Mouse (Mus musculus) spleen, postnatal 36 days (tissue): Measurements from ENCODE around the gene Ush1c.

Source experiments
- DNase-seq, 2 experiments: peaks; one replicate each; pipeline ENCODE4 v3.0.0; 2022; ENCODE audit warnings: low spot score in 2 of 2, mixed read lengths in 1 of 2

Ush1c gene

DNA sequence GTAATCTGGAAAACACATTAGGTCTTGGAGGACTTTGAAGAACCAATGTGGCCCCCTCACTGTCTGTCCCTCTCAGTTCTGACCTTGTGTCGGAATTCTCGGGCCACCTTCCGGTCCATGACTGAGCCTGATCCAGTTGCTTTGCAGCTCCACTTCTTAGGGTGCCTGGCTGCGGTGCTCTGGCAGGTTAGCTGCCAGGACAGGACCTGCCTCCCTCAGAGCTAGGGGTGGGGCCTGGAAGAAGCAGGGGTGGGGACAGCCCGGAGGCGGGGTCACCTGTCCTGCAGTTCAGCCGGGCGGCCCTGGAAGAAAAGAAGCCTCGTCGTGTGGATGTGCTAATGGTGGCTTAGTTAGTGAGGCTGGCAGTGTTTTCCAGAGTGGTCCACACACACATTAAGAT is at the start of gene Ush1c:
Ush1c (minus strand) TSS at position 158 of the 400 bp plus-strand sequence.
- no peak for DNase-seq

DNA sequence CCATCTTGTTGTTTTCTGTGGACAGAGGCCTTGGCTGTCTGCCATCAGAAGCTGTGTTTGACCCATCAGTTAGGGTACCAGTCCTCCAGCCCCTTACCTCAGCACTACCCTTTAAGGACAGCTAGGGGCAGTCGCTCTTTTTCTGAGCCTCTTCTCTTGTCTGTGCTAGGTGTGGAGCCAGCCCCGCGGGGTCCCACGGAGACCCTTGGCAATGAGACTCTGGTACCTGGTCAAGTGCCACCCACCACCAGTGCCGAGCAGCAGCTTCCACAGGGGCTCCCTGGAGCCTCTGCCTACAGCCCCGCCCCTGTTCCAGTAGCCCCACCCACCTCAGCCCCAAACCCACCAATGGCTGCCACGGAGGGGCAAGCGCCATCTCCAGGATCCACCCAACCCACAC is 48.7 kb upstream of the Ush1c start:
- DNase-seq = no peak

DNA sequence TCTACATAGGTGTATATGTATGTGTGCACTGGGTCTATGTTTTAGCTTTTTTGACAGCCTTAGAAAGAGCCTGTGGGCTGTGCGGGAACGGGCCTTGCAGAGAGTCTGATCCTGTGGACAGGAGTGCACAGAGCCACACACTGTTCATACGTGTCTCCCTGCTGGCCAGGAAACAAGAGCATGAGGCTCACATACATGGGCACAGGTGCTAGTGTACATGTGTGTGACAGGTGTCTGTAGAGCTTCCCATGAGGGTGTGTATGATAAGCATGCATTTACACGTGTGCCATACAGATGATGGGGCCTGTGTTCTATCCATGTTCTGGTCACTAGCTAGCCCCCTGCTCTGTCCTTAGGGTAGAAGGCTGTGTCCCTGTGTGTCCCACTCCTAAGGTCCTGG is 48.1 kb upstream of the Ush1c start:
- no peak for DNase-seq

DNA sequence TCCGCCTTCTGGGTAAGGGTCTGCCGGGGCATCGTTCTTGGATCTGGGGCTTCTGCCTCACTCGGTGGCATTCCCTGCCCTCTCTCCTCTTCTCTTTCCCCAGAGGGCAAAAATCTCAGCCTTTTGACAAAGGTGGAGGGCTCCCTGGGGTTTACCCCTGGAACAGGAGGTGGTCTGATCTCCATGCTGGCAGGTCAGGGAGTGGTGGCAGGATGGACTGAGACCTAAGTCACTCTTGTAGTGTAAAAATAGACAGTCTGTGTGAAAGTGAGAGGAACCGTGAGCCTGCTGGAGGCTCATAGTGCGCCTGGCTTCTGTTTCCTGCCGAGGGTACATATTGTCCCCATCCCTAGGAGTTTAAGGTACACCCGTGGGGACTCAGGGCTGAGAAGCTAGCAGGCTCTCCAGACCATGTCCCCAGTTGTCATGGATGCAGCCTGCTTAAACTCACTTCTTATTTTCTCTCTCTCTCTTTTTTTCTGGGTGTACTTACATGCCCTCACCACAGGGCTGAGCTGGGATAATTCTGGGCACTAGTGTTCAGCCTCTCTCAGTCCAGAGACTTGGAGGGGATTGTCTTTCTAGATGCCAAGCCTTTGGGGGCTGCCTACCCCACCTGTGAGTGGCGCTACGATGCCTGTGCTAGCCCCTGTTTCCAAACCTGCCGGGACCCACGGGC is 47.0 kb upstream of the Ush1c start:
- DNase-seq = no peak

DNA sequence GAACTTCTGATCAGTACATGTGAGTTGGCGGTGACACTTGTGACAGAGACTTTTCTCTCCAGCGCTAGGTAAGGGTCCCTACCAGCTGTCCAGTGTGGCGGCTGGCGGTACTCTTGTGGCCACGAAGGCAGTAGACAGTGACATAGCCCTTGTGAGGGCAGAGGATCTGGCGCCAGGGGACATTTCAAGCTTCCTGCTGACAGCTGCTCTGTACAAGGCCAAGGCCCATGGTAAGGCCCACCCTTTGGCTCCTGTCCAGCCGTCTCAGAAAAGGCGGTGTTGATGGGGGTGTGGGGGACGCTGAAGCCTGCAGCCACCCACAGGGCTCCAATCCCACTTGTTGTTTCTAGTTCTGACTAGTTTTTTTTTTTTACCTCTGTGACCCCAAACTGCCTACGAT is 45.4 kb upstream of the Ush1c start:
- peak in 1 of 2 experiments; percentile 4 for DNase-seq

DNA sequence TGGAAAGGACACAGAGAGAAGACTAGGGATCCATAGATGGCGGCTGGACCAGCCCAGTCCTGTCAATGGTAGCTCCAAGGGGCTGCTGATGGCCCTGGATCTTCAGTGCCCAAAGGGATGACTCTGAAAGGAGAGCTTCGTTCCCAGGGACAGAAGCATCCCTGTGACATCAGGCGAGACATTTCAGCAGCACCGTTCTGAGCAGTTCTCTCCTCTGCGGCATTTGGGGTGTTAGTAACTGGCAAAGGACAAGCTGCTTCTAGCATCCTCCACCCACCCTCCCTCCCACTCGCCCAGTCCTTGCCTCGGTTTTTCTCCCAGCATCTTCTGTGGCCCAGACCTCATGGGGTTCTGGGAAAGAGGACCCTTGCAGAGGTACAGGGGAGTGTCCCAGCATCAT is 44.0 kb upstream of the Ush1c start:
- DNase-seq = no peak

DNA sequence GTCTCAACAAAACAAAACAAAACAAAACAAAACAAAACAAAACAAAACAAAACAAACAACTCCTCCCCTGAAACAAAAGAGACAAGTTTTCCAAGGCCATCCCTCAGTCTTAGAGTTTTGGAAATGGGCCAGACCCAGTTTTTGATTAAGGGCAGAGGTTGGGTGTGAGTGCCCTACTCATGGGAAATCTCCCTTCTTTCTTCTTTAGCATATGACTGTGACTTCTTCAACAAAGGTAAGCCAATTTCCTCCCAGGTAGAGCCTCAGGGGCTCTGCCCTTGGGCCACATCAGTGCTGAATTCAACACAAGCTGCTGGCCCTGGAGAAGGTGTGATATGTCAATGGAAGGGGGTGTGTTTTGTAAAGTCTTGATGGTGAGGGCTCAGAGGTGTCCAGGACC is 42.6 kb upstream of the Ush1c start:
- no peak for DNase-seq

DNA sequence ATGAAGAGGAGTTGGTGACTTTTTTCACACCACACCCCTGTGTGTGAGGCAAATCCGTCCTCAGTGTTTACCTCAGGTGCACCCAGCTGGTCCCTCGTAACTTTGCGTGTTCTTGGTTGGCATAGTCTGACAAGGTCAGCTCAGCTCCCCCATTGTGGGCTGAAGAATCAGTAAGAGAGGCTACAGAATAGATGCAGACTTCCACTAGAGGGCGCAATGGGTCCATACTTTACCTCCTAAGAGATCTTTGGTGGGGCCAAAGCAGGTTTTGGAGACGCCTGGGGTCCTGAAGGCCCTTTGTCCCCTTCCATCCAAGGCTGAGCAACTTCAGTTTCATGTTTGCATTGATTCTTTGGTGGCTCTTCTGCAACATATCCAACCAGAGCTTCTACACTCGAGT is 41.6 kb upstream of the Ush1c start:
- peak; percentile 19 to 29 for DNase-seq

DNA sequence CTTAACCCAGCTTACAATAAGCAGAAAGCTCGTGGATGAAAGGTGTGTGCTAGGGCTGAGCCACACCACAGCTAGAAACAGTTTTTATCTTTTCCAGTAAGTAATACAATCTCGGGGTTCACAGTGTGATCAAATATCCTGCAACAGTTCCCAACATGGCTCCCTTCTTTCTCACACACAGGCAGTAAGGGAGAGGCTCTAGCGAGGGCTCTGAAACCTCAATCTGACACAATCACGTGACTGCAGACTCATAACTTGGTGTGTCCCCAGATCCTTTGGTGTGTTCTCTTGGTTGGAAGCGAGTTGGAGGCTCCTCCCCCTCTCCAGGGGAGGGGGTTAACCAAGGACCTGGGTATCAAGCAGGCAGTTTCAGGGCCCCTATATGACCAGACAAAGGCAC is 37.9 kb upstream of the Ush1c start:
- no peak for DNase-seq

DNA sequence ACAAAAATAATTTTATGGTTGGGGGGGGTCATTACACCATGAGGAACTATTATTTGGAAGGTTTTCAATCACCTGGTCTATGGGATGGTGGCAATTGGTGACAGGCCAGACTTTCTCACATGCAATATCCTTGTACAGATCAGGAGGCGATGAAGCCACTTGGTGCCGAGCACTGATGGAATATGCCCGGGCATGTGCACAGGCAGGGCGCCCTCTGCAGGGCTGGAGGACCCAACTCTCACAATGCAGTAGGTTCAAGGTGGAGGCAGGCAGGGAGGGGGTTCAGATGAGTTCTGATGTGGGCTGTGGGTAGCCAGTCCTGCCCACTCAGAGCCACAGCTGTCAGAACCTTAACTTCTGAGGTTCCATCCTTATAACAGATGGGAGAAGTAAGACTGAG is 13.5 kb upstream of the Ush1c start:
- DNase-seq = no peak

DNA sequence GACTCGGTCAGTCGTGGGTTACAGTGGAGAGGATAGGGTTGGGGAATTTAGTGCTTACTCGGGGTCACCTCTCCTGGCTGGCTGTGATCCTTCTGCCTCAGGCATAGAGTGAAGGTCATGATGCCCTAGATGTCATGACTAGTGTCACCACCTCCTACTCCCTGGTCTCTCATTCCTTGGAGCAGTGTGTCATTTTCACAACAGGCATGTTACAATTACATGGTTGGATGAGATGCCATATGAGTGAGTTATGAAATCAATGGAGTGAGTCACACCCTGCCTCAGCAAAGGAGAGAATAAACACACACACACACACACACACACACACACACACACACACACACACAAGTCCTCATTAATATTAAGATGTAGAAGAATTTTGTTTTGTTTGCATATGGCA is 9.3 kb upstream of the Ush1c start:
- no peak for DNase-seq

DNA sequence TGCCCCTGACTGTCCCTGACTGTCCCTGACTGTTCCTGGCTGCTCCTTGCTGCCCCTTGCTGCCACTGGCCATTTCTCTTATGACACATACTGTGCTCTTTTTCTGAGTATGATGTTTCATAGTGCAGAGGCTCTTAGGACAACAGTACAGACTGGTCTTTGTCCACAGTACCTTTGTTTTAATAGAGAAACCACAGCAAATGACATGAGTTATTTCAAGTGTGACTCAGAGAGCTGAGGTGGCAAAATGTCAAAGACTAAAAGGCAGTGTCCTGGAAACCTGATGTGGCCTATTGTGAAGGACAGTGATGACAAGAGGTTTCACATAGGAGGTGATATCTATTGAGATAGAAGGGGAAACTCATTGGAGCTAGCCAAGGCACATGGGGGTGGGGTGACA is 8.6 kb upstream of the Ush1c start:
- no peak for DNase-seq

DNA sequence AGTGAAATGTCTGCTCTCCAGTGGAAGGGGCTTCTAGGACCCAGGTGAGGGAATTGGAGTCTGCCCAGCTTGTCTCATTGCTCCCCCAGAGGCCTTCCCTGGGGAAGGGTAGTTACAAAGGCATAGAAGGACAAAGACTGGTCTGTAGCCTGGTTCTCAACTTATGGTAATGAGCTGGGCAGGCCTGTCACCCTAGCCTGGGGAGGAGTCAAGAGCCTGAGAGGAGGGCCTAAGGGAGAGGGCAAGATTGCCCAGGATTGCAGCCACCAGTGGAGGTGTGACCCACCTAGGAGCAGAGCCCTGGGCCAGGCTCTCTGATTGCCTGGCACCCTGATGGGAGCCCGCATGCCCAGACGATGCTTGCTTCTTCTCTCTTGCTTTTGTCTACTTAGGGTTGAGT is 2.4 kb upstream of the Ush1c start, which contains the start of gene Otog:
Otog (plus strand) TSS at position 292 of the 400 bp plus-strand sequence.
- DNase-seq = no peak

DNA sequence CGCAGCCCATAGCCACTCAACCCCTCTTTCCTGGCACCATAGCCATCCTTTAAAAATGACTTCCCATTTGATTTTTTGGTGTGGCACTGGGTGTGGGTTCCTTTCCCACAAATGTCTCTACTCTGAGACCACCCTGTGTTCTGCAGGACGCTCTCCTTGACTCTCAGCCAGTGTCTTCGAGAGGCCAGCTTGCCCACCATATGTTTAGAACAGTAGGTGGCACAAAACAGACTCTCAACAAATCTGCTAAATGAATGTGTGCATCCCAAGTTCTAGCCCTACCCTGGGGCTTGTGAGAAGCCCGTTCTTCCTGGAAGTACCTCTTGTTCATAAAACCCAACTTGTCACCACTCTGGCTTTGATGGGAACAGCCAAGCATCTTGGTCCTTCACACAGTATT is 1.8 kb upstream of the Ush1c start:
- no peak for DNase-seq

DNA sequence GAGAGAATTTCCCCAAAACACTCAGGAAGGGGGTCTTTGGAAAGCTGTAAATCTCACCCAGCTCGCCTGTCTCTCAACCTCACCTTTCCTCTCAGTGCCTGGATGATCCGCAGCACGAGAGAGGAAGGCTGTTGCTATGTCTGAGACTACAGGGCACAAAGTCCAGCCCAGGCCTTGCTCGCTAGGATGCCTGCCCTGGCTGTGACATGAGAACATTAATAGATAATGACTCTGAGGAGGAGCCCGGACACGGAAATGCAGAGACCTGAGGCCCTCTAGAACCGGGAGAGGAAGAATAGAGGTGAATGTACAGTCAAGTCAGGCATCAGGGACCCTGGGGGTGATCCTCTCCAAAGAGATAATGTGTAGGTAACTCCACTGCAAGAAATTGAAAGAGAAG is 1.1 kb downstream of the Ush1c start:
- no peak for DNase-seq

DNA sequence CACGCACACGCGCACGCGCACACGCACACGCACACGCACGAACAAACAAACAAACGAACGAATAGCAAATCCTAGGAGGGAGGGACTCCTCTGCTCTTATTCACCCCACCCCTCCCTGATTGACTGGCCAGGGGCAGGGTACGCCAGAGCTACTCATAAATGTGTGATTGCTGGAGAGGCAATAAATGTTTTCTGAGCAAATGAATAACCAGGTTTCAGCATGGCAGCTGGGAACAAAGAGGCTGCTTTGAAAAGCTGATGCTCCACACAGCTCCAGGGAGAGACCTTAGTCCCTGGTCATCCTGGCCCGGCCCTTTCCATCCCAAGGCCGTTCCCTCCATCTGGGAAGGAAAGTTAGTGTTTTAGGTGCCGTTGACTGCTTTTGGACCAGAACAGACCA is 1.9 kb downstream of the Ush1c start:
- no peak for DNase-seq

DNA sequence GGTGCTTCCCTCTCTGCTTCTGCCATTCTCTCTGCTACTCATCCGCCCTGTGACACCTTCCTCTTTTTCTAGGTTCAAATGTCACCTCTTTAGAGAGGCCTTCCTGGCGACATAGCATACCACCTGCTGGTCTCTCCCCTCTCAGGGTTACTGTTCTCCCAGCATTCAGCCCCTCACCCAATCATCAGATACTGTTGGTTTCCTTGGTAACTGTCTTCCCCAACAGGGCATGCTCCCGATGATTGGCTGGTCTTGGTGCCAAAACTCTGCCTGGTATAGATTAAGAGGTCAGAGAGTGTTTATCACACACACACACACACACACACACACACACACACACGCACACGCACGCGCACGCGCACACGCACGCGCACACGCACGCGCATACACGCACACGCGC is 2.4 kb downstream of the Ush1c start:
- DNase-seq = no peak

DNA sequence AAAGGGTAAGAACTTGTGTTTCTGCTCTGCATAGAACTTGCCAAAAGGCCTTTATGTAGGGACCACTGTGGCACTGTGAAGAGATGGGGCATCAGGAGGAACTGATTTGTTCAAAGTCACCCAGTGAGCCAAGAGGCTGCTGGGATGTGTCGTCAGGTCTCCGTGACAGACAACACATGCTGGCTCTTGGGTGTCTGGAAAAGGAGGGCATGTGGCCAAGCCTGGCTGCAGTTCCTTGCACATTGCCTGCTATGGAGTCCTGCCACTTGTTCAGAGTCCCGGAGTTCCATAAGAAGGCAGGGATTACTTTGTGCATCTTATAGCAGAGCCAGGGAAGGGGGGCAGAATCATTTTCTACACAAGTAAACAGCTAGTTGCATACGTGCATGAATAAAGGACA is 11.4 kb downstream of the Ush1c start:
- DNase-seq = no peak

DNA sequence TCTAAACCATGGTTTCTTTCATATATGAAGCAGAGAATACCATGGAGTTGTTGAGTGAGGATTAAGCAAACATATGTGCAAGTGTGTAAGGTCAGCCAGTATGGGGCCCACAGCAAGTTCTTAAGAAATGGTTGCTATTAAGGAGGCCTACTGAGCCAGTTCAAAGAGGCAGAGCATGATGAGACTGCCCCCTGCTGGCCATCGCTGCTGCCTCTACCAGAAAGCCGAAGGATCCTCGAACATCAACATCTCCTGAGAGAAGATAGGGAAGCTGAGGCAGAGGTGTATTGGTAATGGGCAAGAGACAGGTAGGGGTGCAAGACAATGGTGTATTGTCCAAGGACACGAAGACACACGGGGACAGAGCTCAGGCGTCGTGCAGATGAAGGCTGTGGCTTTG is 12.1 kb downstream of the Ush1c start:
- DNase-seq = peak; percentile 9 to 12

DNA sequence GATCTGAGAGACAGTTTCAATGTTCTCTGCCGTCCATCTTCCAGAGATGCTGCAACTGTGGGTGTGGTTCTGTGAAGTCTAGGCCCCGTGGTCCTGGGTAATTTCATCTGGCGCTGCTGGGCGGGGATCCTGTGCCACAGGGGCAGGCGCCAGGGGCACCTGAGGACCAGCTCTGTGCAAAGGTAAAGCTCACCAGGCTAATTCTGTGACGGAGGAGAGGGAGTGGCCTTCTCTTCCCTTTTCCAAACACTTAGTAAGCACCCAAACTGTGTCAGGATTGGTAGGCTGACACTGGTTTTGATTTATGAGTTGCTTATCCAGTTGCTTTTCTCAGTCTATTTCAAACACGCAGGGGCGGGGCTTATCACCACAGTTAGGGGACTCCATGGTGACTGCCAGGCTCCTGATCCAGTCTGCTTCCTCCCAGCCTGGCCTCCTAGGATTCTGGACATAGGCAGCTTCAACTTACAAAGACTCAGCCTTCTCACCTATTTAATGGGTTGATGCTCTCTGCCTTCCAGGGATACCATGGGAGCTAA is 17.6 kb downstream of the Ush1c start:
- no peak for DNase-seq

DNA sequence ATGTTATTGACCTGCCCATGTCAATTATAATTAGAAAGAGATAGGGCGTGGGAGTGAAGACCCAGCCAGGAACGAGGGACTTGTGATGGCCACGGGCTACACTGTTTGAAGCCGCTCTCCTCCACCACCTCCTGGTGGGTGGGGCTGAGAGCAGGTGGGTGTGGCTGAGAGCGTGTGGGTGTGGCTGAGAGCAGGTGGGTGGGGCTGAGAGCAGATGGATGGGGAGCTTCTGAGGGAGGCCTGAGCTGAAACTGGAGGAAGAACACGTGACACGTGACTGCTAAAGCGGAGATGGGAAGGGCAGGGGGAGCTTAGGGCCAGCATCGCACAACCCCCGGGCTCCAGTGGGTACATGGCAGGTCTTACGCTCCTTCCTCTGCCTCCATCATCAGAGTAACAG is 19.9 kb downstream of the Ush1c start:
- no peak for DNase-seq

DNA sequence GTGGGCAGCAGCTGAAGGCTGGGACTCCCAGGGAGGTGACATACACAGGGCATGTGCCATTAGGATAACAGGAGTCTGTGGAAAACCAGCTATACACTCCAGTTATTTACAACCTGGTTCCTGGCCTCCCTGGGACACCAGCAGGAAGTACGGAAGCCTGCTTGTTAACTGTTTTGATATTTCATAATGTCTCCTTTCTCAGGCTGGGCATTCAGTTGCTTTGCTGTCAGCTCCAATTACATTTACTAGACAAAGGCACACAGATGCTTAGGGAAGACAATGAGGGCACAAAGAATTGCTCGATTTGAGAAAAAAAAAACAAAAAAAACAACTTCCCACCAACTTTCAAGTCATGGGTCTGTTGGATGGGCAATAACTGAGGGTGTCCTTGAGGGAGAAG is 21.8 kb downstream of the Ush1c start:
- DNase-seq = no peak

DNA sequence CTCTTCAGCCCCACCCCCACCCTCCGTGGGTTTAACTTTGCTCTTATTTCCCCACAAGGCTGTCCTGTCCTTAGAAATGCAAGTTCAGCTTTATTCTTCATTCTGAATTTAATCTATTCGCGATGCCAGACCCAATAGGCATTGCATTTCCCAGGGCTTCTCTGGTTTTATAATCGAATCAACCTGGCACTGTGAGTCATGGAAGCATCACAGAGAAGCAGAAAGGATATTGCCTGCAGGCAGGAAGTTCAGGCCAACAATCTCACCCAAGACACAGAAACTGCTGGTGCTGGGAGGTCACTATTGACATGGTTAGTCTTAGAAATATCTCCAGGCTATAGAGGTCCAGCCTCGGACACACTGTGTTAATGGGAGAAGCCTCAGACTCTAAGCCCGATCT is 28.0 kb downstream of the Ush1c start:
- no peak for DNase-seq

DNA sequence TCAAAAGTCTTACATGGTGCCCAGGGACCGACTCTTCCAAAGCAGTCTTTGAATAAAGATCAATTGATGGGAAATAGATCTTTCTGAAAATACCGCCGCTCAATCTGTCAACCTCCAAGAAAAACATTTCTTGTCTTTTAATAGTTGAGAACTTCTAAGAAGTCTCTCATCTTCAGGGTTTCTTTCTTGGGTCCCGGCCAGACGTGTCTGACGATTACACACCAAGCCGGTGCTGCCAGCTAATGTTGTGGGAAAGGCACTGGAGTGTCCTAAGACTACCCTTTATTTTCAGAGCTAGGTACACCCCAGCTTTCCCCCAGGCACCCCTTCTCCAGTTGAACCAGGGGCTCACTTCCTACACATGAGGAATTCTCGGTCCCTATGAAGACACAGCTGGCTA is 30.2 kb downstream of the Ush1c start:
- DNase-seq = no peak
